Mouse (Mus musculus) embryonic facial prominence, embryonic 14.5 days (tissue): ENCODE data around the gene Oscar. TPM values are rescaled to one million over a fixed set of nuclear protein-coding genes. Genes with fewer than 3 reads are reported as not detected.

Source experiments
- ATAC-seq: fragments of 200-750 bp; cut with Nextera tagmentation; 2 replicates; pipeline ENCODE4 v1.8.0; 2017; ENCODE audit warnings: low read depth, moderate number of reproducible peaks, moderate TSS enrichment
- DNase-seq: peaks from one replicate; pipeline ENCODE4 v3.0.0-alpha.2; 2015; ENCODE audit warnings: low spot score
- H3K27ac ChIP-seq: fragments of 300-500 bp; sonication (generic); replicated peaks from 2 replicates; pipeline ENCODE4 v1.5.1; 2014; ENCODE audit warnings: low read depth, mild to moderate bottlenecking, low read length, moderate library complexity
- H3K27me3 ChIP-seq: fragments of 300-500 bp; sonication (generic); replicated peaks from 2 replicates; pipeline ENCODE4 v1.6.1; 2014; ENCODE audit warnings: low read length; ENCODE audit not compliant: control insufficient read depth, insufficient read depth
- H3K36me3 ChIP-seq: fragments of 300-500 bp; sonication (generic); 2 replicates; pipeline ENCODE4 v1.6.1; 2014; ENCODE audit warnings: low read length, mixed read lengths; ENCODE audit not compliant: control insufficient read depth, insufficient read depth
- H3K4me1 ChIP-seq: fragments of 300-500 bp; sonication (generic); 2 replicates; pipeline ENCODE4 v1.6.1; 2014; ENCODE audit warnings: antibody characterized with exemption, low read length; ENCODE audit not compliant: control insufficient read depth, insufficient read depth
- H3K4me2 ChIP-seq: fragments of 300-500 bp; sonication (generic); 2 replicates; pipeline ENCODE4 v1.6.1; 2014; ENCODE audit warnings: low read depth, mild to moderate bottlenecking, low read length, moderate library complexity, mixed read lengths
- H3K4me3 ChIP-seq: fragments of 300-500 bp; sonication (generic); 2 replicates; pipeline ENCODE4 v1.5.1; 2014; ENCODE audit warnings: low read depth, mild to moderate bottlenecking, low read length
- H3K9ac ChIP-seq: fragments of 300-500 bp; sonication (generic); 2 replicates; pipeline ENCODE4 v1.6.1; 2014; ENCODE audit warnings: low read depth, mild to moderate bottlenecking, low read length, moderate library complexity, mixed read lengths
- H3K9me3 ChIP-seq: fragments of 300-500 bp; sonication (generic); 2 replicates; pipeline ENCODE4 v1.6.1; 2016; ENCODE audit warnings: low read length; ENCODE audit not compliant: control insufficient read depth
- WGBS: fragments of 180-500 bp; shearing (Covaris S2); extraction: QIAGEN DNeasy Blood & Tissue Kit; methylation state at CpG from one replicate; pipeline ENCODE4 v1.1.7; 2014; 5-methylcytosine and 5-hydroxymethylcytosine counted together
- polyA plus RNA-seq: library from polyadenylated mRNA; unstranded; fragments of >200 nt; fragmentation: Nextera tagmentation; extraction: Ambion mirVana; gene quantifications from 2 replicates; pipeline ENCODE4 v1.2.1, GENCODE M21; 2014

Oscar gene
- polyA plus RNA-seq: 0.22 and 0.49 TPM in 2 replicates

DNA sequence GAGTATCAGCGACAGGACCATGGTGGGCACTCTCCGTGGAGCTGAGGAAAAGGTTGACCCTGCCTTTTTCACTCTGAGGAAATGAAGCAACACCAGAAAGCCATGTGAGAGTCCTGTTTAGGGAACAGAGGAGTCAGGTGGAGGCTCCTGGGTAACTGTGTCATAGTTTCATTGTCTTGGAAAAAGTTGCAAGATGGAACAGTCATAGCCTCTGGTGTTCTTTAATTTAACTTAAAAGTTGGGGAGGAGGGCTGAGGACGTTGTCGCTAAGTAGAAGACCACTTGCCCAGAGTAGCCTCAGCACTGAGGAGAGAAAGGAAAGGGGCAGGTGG, at the start of gene Oscar:
Gene Oscar, minus strand, starts transcription at position 101 of the 332 bp plus-strand sequence.
- ATAC-seq: no peak
- Histone ChIP-seq H3K27ac (no peak within 1 kb of the TSS), H3K27me3 (no peaks in the 10 kb centered on the region), H3K4me1 (no peaks in the 10 kb centered on the region), H3K4me2 (0 out of 2 replicates have a peak within 1 kb of the TSS, but pooled peaks have one; percentile 61), H3K9ac (no peak within 1 kb of the TSS), H3K36me3 (peaks cover 22% of the 10 kb centered on the region), H3K4me3 (peak within 1 kb of the TSS; percentile 80), H3K9me3 (no peaks in the 10 kb centered on the region)
- DNase-seq: no peak
- 80% methylated on average over 4 of the region's 4 CpGs for WGBS

DNA sequence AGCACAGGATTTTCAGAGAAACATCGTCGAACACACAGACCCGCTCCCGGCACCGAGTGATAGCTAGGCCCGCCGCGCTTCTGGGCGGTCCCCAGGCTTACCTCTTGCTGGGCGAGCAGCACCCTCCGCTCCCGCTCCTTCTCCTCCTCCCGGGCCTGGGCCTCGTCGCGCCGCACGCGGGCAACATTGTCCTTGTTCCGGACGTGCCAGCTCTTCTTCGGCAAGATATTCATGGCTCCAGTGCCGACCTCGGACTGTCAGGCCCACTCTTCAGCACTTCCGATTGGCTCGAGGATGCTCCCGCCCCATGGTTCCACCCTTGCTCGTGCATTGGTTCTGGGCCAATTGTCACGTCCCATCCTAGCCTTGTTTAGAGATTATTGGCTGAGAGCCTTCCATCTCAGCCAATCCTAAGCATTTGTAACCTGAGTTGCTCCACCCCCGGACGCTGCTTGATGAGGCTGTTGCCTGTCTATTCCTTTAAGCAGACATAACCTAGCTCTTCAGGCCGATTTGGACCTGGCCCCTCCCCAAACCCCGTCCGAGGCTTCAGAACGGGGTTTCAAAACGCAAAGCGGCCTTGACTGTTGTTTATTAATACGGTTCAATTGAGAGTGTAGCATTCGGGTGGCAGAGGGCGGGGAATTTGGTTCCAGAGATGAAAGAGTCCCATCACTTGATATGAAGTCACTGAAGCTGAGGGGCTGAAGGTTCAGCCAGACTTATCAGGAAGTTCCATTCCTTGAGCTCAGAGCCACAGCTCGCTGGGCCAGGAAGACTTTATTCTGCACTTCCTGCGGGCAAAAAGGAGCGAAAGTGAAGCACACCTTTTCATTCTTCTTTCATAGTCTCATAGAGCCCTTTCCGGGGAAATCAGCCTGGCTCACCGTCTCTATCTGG, 49.5 kb upstream of the Oscar start, which contains the start of gene Leng1:
Gene Leng1, minus strand, starts transcription at position 626 of the 900 bp plus-strand sequence.
- Histone ChIP-seq H3K9ac (peak within 1 kb of the TSS; percentile 85), H3K27ac (peak within 1 kb of the TSS; percentile 88), H3K4me2 (peak within 1 kb of the TSS; percentile 78), H3K4me1 (peaks cover 13% of the 10 kb centered on the region), H3K4me3 (peak within 1 kb of the TSS; percentile 77), H3K36me3 (peaks cover 32% of the 10 kb centered on the region), H3K9me3 (no peaks in the 10 kb centered on the region), H3K27me3 (no peaks in the 10 kb centered on the region)
- ATAC-seq (peak; percentile 99), DNase-seq (peak; percentile 100)
- WGBS: 5% methylated on average over 27 of the region's 45 CpGs

- Histone ChIP-seq H3K27me3 (no peaks in the 10 kb centered on the region), H3K4me3 (peak overlapping the region; percentile 77), H3K9me3 (no peaks in the 10 kb centered on the region), H3K9ac (peak overlapping the region; percentile 85), H3K4me2 (peak overlapping the region; percentile 78), H3K27ac (peak overlapping the region; percentile 88), H3K4me1 (peaks cover 13% of the 10 kb centered on the region), H3K36me3 (peaks cover 40% of the 10 kb centered on the region)
- DNase-seq (peak; percentile 19), ATAC-seq (peak; percentile 24)
- WGBS: 27% methylated on average over 15 of the region's 15 CpGs
These were observed 48.7 kb upstream of the Oscar start for GRCm38 (mm10) chr7:3664524-3665214.

- H3K4me3 ChIP-seq: no peak overlapping the region
- H3K9ac ChIP-seq: no peak overlapping the region
- no peak for DNase-seq
- H3K4me2 ChIP-seq: no peak overlapping the region
- ATAC-seq: no peak
- peaks cover 99% of the 10 kb centered on the region for H3K36me3 ChIP-seq
- no peak overlapping the region for H3K27ac ChIP-seq
- H3K4me1 ChIP-seq: peaks cover 3% of the 10 kb centered on the region; the same call in 1 of the 2 replicates
- H3K27me3 ChIP-seq: no peaks in the 10 kb centered on the region
- no peaks in the 10 kb centered on the region for H3K9me3 ChIP-seq
- WGBS: 97% methylated on average over 7 of the region's 14 CpGs
These were observed 42.6 kb upstream of the Oscar start for GRCm38 (mm10) chr7:3658578-3658977.

DNA sequence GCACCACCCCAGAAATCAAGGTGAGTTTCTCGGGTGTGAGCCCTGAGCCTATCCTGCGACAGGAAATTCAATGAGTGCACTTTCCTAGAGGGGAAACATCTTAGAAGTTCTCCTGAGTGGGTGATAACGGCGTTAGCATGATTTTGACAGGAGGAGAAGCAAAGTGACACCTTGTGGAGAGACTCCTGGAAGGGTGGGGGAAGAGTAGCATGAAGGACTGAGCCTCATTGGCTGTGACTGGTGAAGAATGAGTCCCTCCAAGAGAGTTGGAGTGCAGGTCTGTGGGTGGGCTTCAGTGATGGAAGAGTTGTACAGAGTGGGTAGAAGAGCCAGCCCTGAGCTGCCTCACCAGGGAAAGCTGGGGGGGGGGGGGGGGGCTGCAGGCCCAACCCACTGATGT, 41.0 kb upstream of the Oscar start:
- Histone ChIP-seq H3K27me3 (no peaks in the 10 kb centered on the region), H3K27ac (no peak overlapping the region), H3K4me1 (no peaks in the 10 kb centered on the region), H3K9me3 (no peaks in the 10 kb centered on the region), H3K9ac (no peak overlapping the region), H3K4me2 (no peak overlapping the region), H3K4me3 (no peak overlapping the region), H3K36me3 (peaks cover 99% of the 10 kb centered on the region)
- DNase-seq (no peak), ATAC-seq (no peak)
- 82% methylated on average over 4 of the region's 4 CpGs for WGBS

GRCm38 (mm10) chr7:3646641-3647040, 30.7 kb upstream of the Oscar start:
- Histone ChIP-seq H3K9me3 (no peaks in the 10 kb centered on the region), H3K27ac (no peak overlapping the region), H3K27me3 (no peaks in the 10 kb centered on the region), H3K36me3 (peaks cover 23% of the 10 kb centered on the region), H3K4me1 (peaks cover 23% of the 10 kb centered on the region), H3K4me2 (peak overlapping the region; percentile 78), H3K4me3 (peak overlapping the region; percentile 87), H3K9ac (peak overlapping the region; percentile 98)
- ATAC-seq (no peak), DNase-seq (no peak)
- 72% methylated on average over 4 of the region's 4 CpGs for WGBS

GRCm38 (mm10) chr7:3646188-3646587, 30.2 kb upstream of the Oscar start:
- ATAC-seq: no peak
- Histone ChIP-seq H3K4me1 (peaks cover 23% of the 10 kb centered on the region), H3K9ac (peak overlapping the region; percentile 98), H3K4me2 (peak overlapping the region; percentile 78), H3K4me3 (peak overlapping the region; percentile 87), H3K9me3 (no peaks in the 10 kb centered on the region), H3K27ac (no peak overlapping the region), H3K36me3 (peaks cover 23% of the 10 kb centered on the region), H3K27me3 (no peaks in the 10 kb centered on the region)
- 8% methylated on average over 9 of the region's 9 CpGs for WGBS
- no peak for DNase-seq

- no peak for DNase-seq
- 0% methylated on average over 16 of the region's 58 CpGs for WGBS
- no peaks in the 10 kb centered on the region for H3K27me3 ChIP-seq
These were observed 29.6 kb upstream of the Oscar start for GRCm38 (mm10) chr7:3645488-3646025.

More at GRCm38 (mm10) chr7:3645488-3646025, 29.6 kb upstream of the Oscar start:
- Histone ChIP-seq H3K4me3 (peak overlapping the region; percentile 87), H3K9ac (peak overlapping the region; percentile 98), H3K4me1 (peaks cover 23% of the 10 kb centered on the region), H3K4me2 (peak overlapping the region; percentile 78), H3K27ac (peak overlapping the region; percentile 99), H3K9me3 (no peaks in the 10 kb centered on the region), H3K36me3 (peaks cover 23% of the 10 kb centered on the region)
- peak; percentile 2; the same call in 1 of the 2 replicates for ATAC-seq
